Mouse (Mus musculus) bone marrow, adult 2 months (tissue): ENCODE results near the gene Dao.

Experiments used
- CTCF ChIP-seq: fragments of 200-500 bp; IDR thresholded peaks from 2 replicates; pipeline ENCODE4 v1.5.1; 2011; ENCODE audit warnings: low read length, control low read depth; ENCODE audit not compliant: control insufficient read depth, insufficient read depth
- POLR2A ChIP-seq: fragments of 200-500 bp; IDR thresholded peaks from 2 replicates; pipeline ENCODE4 v1.6.1; 2011; ENCODE audit warnings: low read depth, mild to moderate bottlenecking, control low read depth, low read length, borderline replicate concordance; ENCODE audit not compliant: control insufficient read depth

DNA sequence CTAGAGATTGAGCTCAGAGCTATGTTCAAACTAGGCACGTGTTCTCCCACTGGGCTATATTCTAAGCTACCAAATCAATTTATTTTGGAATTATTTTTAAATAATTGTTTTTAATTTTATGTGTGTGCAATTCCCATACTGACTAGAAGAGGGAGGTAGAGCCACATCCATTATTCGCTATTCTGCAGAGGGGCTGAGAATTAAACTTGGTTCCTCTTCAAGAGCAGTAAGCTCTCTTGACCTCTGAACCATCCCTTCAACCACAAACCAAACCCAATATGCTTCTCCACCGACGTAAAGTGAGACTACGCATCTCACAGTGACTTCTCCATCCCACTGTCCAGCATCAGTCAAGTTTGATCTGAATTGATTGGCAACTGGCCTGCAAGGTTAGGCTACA, 43.7 kb downstream of the Dao start:
- TF ChIP-seq POLR2A (no peak), CTCF (no peak)
